Mouse (Mus musculus): ENCODE results near the gene Sgca.

GRCm38 (mm10) chr11:94978947-94979346 is 2.8 kb upstream of the Sgca start:
- peak; percentile 77 for TF ChIP-seq POLR2A (IDR thresholded peaks at IDR 0.05; ENCODE audit: insufficient read length, low read depth)
- TF ChIP-seq E2F4 (IDR thresholded peaks at IDR 0.05; ENCODE audit: insufficient read depth), result no peak
- TF ChIP-seq SRF (IDR thresholded peaks at IDR 0.05; ENCODE audit: control insufficient read depth, insufficient read length, low read depth), result no peak

Measured in myocyte (in vitro differentiated cells).